Mouse (Mus musculus): ENCODE measurements around the gene Nav2. TPM values are rescaled to one million over a fixed set of nuclear protein-coding genes. Genes with fewer than 3 reads are reported as not detected.

Gene Nav2
- polyA plus RNA-seq, 1 experiment, result 38.5 TPM

DNA sequence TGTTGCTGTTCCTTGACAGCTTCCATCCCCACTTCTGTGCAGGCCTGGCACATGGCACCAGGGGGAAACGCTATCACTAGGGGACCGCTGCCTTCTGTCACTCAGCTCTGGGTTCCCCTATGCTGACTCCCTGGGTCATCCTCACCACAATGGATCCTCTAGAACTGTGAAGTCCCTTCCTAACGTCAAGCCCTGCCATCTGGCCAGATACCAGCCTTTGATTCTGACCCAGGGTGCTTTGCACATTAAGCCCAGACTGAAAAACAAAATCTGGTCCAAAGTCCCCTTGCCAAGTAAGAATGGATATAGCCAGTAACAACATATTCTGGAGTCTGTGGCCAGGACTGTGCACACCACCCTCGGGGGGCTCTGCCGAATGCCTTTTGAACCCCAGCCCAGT lies 178.6 kb downstream of the Nav2 start:
- H3K4me3 ChIP-seq (ENCODE audit: insufficient read depth, low read length), result no peak overlapping the region
- peaks cover 6% of the 10 kb centered on the region for H3K4me1 ChIP-seq (ENCODE audit: control insufficient read depth, insufficient read depth, low read length)
- TF ChIP-seq CTCF (IDR thresholded peaks at IDR 0.05; ENCODE audit: extremely low read depth, insufficient read depth, low read length) (no peak), POLR2A (IDR thresholded peaks at IDR 0.05; ENCODE audit: extremely low read depth, insufficient read depth, low read length) (no peak)
- no peak overlapping the region for H3K27ac ChIP-seq (ENCODE audit: insufficient read depth, low read length)

DNA sequence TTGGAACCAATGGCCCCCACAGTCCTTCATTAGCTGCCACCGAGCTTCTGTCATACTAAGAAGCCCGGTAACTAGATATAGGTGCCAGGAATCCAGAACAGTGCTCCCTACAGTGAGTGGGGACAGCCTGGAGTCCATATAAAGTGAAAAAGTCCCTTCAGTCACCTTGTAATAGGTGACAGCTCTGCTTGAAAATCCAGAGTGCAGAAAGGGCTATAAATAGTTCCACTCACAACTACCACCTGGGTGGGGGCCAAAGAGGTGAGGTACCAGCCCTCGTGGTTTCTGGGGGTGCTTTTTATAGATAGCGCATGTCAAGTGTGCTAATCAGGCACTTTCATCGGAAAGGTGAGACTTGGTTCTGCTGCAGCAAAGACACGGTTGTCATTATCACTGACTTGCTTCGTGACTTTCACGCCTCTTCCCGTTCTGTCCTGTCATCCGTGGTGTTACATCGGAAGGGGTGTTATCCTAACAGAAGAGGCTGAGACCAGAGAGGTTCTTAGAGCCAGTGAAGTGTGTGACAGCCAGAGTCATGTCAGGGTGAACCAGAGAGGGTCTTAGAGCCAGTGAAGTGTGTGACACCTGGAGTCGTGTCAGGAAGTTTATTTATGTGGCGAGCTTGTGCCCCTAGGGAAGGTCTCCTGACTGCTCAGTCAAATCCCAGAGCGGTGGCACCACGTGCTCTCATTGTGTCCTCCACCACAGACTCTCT lies 179.8 kb downstream of the Nav2 start:
- Histone ChIP-seq H3K27ac (ENCODE audit: insufficient read depth, low read length) (no peak overlapping the region), H3K4me1 (ENCODE audit: control insufficient read depth, insufficient read depth, low read length) (peaks cover 6% of the 10 kb centered on the region), H3K4me3 (ENCODE audit: insufficient read depth, low read length) (no peak overlapping the region)
- TF ChIP-seq CTCF (IDR thresholded peaks at IDR 0.05; ENCODE audit: extremely low read depth, insufficient read depth, low read length) (no peak), POLR2A (IDR thresholded peaks at IDR 0.05; ENCODE audit: extremely low read depth, insufficient read depth, low read length) (no peak)

DNA sequence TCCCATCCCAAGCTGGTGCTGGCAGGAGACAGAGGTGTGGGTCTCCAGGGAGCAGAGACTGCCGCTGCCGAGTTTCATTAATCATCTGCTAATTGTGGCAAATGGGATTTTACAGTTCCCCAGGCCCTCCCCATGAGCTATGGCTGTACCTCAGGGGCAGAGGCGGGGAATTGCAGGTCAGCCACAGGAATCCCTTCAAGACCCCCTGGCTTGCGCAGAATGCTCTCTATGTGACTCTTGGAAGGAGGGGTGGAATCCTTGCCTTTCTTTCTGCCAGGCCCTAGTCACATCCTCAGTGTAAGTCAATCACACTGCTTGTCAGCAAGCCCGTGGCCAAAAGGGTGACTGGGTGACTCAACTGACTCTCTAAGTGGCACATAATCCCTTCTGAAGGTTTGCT lies 182.9 kb downstream of the Nav2 start:
- Histone ChIP-seq H3K27ac (ENCODE audit: insufficient read depth, low read length) (no peak overlapping the region), H3K4me3 (ENCODE audit: insufficient read depth, low read length) (no peak overlapping the region), H3K4me1 (ENCODE audit: control insufficient read depth, insufficient read depth, low read length) (peaks cover 2% of the 10 kb centered on the region; the same call in 1 of the 2 replicates)
- TF ChIP-seq CTCF (IDR thresholded peaks at IDR 0.05; ENCODE audit: extremely low read depth, insufficient read depth, low read length), result no peak
- TF ChIP-seq POLR2A (IDR thresholded peaks at IDR 0.05; ENCODE audit: extremely low read depth, insufficient read depth, low read length), result no peak

DNA sequence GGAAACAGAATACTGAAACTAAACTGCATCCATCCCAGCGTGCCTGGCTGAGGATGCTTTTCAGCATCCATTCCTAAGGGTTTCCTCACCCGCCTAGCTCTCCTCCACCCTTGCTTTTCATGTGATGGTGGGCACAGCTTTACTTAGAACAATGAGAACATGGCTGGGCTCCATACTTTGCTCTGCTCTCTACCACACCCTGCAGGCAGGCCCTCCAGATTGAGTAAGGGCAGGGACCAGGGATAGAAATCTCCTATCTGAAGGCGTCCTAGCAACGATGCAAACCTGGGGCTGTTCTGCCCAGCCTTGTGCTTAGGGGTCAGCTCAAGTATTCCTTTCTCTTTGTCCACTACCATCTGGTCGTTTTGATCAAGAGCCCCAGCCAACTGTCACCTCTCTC lies 183.4 kb downstream of the Nav2 start:
- H3K27ac ChIP-seq (ENCODE audit: insufficient read depth, low read length), result no peak overlapping the region
- H3K4me1 ChIP-seq (ENCODE audit: control insufficient read depth, insufficient read depth, low read length), result peaks cover under 1% of the 10 kb centered on the region; the same call in 1 of the 2 replicates
- no peak for TF ChIP-seq POLR2A (IDR thresholded peaks at IDR 0.05; ENCODE audit: extremely low read depth, insufficient read depth, low read length)
- no peak for TF ChIP-seq CTCF (IDR thresholded peaks at IDR 0.05; ENCODE audit: extremely low read depth, insufficient read depth, low read length)
- no peak overlapping the region for H3K4me3 ChIP-seq (ENCODE audit: insufficient read depth, low read length)

DNA sequence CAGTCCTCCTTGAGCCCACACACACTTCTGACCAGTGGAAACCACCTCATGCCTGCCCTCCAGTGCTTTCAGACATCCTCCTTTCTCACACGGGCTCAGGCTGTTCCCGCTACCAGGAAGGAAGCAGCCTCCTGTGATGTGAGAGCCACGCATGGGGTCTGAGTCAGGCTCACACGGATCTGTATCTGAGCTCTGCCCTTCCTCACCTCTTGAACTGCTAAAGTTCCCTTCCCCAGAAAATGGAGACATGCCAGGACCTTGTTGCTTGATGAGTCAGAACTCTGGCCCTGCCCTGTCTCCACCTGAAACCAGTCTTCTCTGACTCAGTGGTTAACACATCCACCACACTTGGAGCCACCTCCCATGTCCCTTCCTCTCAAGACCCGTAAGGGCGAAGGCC lies 185.1 kb downstream of the Nav2 start:
- no peaks in the 10 kb centered on the region for H3K4me1 ChIP-seq (ENCODE audit: control insufficient read depth, insufficient read depth, low read length)
- no peak overlapping the region for H3K27ac ChIP-seq (ENCODE audit: insufficient read depth, low read length)
- TF ChIP-seq CTCF (IDR thresholded peaks at IDR 0.05; ENCODE audit: extremely low read depth, insufficient read depth, low read length) (no peak), POLR2A (IDR thresholded peaks at IDR 0.05; ENCODE audit: extremely low read depth, insufficient read depth, low read length) (no peak)
- no peak overlapping the region for H3K4me3 ChIP-seq (ENCODE audit: insufficient read depth, low read length)

DNA sequence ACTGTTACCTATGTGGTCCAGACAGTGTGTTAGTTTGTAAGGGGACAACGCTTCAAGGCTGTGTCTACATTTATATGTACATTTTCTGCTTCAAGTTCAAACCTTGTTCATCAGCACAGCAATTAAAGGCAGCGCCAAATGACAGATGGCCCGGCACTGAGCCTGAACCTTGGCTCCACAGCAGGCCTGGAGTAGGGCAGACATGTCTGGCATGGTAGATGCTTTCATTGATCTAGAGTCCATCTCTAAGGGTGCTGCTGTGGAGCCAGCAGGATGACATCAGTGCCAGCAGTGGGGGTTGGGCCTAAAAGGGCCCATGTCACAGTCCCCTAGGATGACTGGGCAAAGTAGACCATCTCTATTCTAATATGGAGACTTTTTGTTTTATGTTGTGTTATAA lies 186.0 kb downstream of the Nav2 start:
- H3K4me1 ChIP-seq (ENCODE audit: control insufficient read depth, insufficient read depth, low read length), result no peaks in the 10 kb centered on the region
- TF ChIP-seq CTCF (IDR thresholded peaks at IDR 0.05; ENCODE audit: extremely low read depth, insufficient read depth, low read length), result no peak
- H3K4me3 ChIP-seq (ENCODE audit: insufficient read depth, low read length), result no peak overlapping the region
- no peak overlapping the region for H3K27ac ChIP-seq (ENCODE audit: insufficient read depth, low read length)

DNA sequence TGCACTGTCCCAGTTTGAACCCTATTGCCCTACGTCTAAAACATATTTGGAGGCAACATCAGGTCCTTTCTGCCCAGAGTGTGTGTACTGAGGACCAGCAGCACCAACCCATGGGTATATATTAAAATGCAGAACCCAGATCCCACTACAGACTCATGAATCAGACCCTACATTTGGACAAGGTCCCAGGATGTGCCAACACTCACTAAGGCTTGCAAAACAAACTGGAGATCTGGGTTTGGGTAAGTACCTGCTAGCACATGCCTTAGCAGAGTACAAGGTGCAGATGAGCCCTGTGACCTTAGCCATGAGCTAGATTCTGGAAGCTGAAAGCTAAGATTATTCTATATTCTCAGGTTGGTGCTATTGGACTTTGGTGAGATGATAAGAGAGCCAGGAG lies 192.8 kb downstream of the Nav2 start:
- no peak overlapping the region for H3K27ac ChIP-seq (ENCODE audit: insufficient read depth, low read length)
- no peak overlapping the region for H3K4me3 ChIP-seq (ENCODE audit: insufficient read depth, low read length)
- TF ChIP-seq POLR2A (IDR thresholded peaks at IDR 0.05; ENCODE audit: extremely low read depth, insufficient read depth, low read length) (no peak), CTCF (IDR thresholded peaks at IDR 0.05; ENCODE audit: extremely low read depth, insufficient read depth, low read length) (no peak)
- H3K4me1 ChIP-seq (ENCODE audit: control insufficient read depth, insufficient read depth, low read length), result no peaks in the 10 kb centered on the region

DNA sequence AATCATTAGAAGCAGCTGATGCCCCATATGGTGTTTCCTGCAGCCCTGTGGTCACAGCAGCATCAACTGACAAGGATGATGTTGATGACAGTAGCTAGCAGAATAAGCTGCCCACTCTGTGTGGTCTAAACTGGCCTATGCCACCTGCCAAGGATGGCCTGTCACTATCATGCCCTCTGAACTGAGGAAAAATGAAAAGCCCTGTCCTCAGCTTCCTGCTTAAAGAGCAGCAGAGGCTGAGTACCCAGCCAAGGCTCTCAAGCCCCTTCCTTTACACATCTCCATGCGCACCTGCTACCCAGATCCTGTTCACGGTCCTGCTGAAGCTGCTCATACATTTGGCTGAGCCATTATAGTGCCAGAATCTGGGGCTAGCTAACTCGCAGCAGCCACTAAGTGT lies 193.7 kb downstream of the Nav2 start:
- Histone ChIP-seq H3K4me3 (ENCODE audit: insufficient read depth, low read length) (no peak overlapping the region), H3K27ac (ENCODE audit: insufficient read depth, low read length) (no peak overlapping the region), H3K4me1 (ENCODE audit: control insufficient read depth, insufficient read depth, low read length) (no peaks in the 10 kb centered on the region)
- TF ChIP-seq CTCF (IDR thresholded peaks at IDR 0.05; ENCODE audit: extremely low read depth, insufficient read depth, low read length), result no peak
- no peak for TF ChIP-seq POLR2A (IDR thresholded peaks at IDR 0.05; ENCODE audit: extremely low read depth, insufficient read depth, low read length)

DNA sequence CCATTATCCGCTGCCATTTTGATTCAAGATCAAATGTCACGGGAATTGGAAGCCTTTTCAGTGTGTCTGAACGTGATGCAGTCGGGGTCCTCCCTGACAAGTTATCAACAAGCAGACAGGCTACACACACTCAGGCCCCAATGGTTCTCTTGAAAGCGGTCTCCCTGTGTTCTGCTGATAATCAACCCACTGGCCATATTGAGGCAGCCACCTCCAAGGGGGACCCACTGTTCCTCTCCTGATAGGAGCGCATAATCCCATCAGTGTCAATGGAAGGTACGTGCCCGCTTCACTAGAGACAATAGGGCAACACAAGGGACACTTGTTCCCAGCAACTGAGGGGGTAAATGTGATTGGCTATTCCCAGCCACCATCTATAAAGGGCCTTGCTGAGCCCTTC lies 195.9 kb downstream of the Nav2 start:
- TF ChIP-seq POLR2A (IDR thresholded peaks at IDR 0.05; ENCODE audit: extremely low read depth, insufficient read depth, low read length), result no peak
- no peak for TF ChIP-seq CTCF (IDR thresholded peaks at IDR 0.05; ENCODE audit: extremely low read depth, insufficient read depth, low read length)
- H3K27ac ChIP-seq (ENCODE audit: insufficient read depth, low read length), result no peak overlapping the region
- H3K4me1 ChIP-seq (ENCODE audit: control insufficient read depth, insufficient read depth, low read length), result no peaks in the 10 kb centered on the region; the same call in 1 of the 2 replicates
- no peak overlapping the region for H3K4me3 ChIP-seq (ENCODE audit: insufficient read depth, low read length)

DNA sequence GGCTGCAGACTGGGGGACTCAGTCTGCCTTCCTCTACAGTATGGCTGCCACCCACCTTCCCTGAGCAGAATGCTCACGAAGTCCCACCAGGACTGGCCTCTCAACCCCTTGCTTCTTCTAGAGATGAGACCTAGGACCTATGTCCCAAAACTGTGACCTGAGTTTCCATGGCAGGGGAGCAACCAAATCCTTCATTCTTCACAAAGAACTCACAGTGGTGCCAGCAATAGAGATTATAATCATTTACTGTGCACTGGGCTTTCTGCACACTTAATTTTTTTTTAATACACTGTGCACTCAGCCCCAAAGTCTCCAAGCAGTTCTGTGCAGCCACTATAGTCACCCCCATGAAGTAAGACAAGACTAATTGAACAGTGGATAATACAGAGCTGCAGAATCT lies 196.3 kb downstream of the Nav2 start:
- no peak overlapping the region for H3K27ac ChIP-seq (ENCODE audit: insufficient read depth, low read length)
- TF ChIP-seq POLR2A (IDR thresholded peaks at IDR 0.05; ENCODE audit: extremely low read depth, insufficient read depth, low read length) (no peak), CTCF (IDR thresholded peaks at IDR 0.05; ENCODE audit: extremely low read depth, insufficient read depth, low read length) (no peak)
- no peak overlapping the region for H3K4me3 ChIP-seq (ENCODE audit: insufficient read depth, low read length)
- H3K4me1 ChIP-seq (ENCODE audit: control insufficient read depth, insufficient read depth, low read length), result no peaks in the 10 kb centered on the region; the same call in 1 of the 2 replicates

Data from cortical plate, adult 2 months (tissue).